Comparison of ENCODE assay signal across 16 mouse cellular contexts in the genomic region with DNA sequence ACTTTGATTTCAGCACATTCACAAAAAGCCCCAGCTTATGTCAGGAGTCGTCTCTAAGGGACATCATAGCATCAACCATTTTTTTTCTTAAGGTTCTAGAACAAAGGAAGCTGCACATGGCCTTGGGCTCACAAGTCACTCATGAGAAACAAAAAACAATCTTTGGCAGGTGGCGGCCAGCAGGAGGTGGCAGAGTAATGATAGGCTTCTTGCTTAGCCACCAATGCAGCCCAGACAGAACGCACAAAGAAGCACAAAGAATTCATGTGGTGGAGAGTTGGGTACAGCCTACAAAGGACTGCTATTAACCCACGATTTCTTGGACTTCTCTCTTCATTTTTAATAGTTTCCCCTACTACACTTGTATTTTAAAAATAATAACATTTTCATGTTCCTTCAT. TPM values are rescaled to one million over a fixed set of nuclear protein-coding genes. Genes with fewer than 3 reads are reported as not detected.
DNase-seq lines count a peak whose midpoint lies in the region; ATAC-seq and TF ChIP-seq lines count a peak whose summit lies in the region.
"Had no signal": no experiment of that assay in that cellular context is flagged by ENCODE, and none has a peak within 500 bp of the region (broad histone marks: within the 10 kb centered on the region; RNA-seq: fewer than 3 reads in every experiment).

No protein-coding gene starts in this region.

- DNase-seq in heart, adult 2 months: no peak
- no peak for DNase-seq in heart, adult 9 months (ENCODE audit: low spot score in 2 of 2)
- DNase-seq in cerebellum, adult 8-10 months: peak; percentile 27
- DNase-seq in urinary bladder, adult 2 months (ENCODE audit: low spot score): no peak
- DNase-seq in gastrocnemius, postnatal 10 days: no peak
- DNase-seq: adrenal gland, postnatal 14 days; heart, postnatal 14 days; kidney, adult 9 months; lung, adult 18-20 months; right cerebral cortex, postnatal 4 days had no signal

- no peaks in the 10 kb centered on the region for H3K9me3 ChIP-seq in neural tube, embryonic 14.5 days (ENCODE audit: control insufficient read depth, low read length)
- no peaks in the 10 kb centered on the region for H3K9me3 ChIP-seq in neural tube, embryonic 15.5 days (replicated peaks)
- H3K9me3 ChIP-seq in forebrain, embryonic 16.5 days (ENCODE audit: control insufficient read depth, low read length): no peaks in the 10 kb centered on the region
- H3K9me3 ChIP-seq: limb, embryonic 13.5 days; midbrain, embryonic 12.5 days had no signal

- 83% methylated on average over 4 of the region's 4 CpGs for WGBS in heart, adult 2 months
- 66% methylated on average over 4 of the region's 4 CpGs for WGBS in neural tube, embryonic 14.5 days
- WGBS in neural tube, embryonic 15.5 days: 65% methylated on average over 4 of the region's 4 CpGs
- WGBS in forebrain, embryonic 16.5 days: 47% methylated on average over 4 of the region's 4 CpGs

- TF ChIP-seq CTCF in heart, adult 2 months (IDR thresholded peaks at IDR 0.05): peak; percentile 36

- H3K4me1 ChIP-seq in heart, adult 2 months (ENCODE audit: control insufficient read depth, insufficient read depth, low read length): no peaks in the 10 kb centered on the region
- H3K4me1 ChIP-seq in neural tube, embryonic 14.5 days (ENCODE audit: control insufficient read depth, insufficient read depth, low read length): no peaks in the 10 kb centered on the region
- no peaks in the 10 kb centered on the region for H3K4me1 ChIP-seq in neural tube, embryonic 15.5 days
- no peaks in the 10 kb centered on the region for H3K4me1 ChIP-seq in forebrain, embryonic 16.5 days (replicated peaks; ENCODE audit: control insufficient read depth, insufficient read depth, low read length)
- H3K4me1 ChIP-seq: limb, embryonic 13.5 days had no signal

- intact Hi-C loops in heart, adult 2 months (cut with DNase I): no loop called here

- H3K79me2 ChIP-seq in heart, adult 2 months (replicated peaks; ENCODE audit: control insufficient read depth, insufficient read depth, low read length): no peaks in the 10 kb centered on the region

- no peak overlapping the region for H3K9ac ChIP-seq in heart, adult 2 months (ENCODE audit: low read depth, low read length)
- no peak overlapping the region for H3K9ac ChIP-seq in neural tube, embryonic 14.5 days (replicated peaks; ENCODE audit: low read depth, low read length)
- H3K9ac ChIP-seq in neural tube, embryonic 15.5 days (replicated peaks): no peak overlapping the region
- no peak overlapping the region for H3K9ac ChIP-seq in forebrain, embryonic 16.5 days (replicated peaks; ENCODE audit: low read depth, low read length)
- H3K9ac ChIP-seq: limb, embryonic 13.5 days; midbrain, embryonic 12.5 days had no signal

- no peak for TF ChIP-seq EP300 in heart, adult 2 months (IDR thresholded peaks at IDR 0.05; ENCODE audit: insufficient read depth, low read depth, low read length)

- ATAC-seq in neural tube, embryonic 14.5 days (ENCODE audit: low read depth): 0 out of 2 replicates have a peak, but pooled peaks have one; percentile 28
- ATAC-seq in neural tube, embryonic 15.5 days (ENCODE audit: low FRiP score): no peak
- ATAC-seq in forebrain, embryonic 16.5 days: peak; percentile 32; the same call in 1 of the 2 replicates

- H3K4me3 ChIP-seq in heart, adult 2 months: no peak overlapping the region
- no peak overlapping the region for H3K4me3 ChIP-seq in neural tube, embryonic 14.5 days (ENCODE audit: low read depth, low read length)
- H3K4me3 ChIP-seq in neural tube, embryonic 15.5 days (replicated peaks): no peak overlapping the region
- H3K4me3 ChIP-seq in forebrain, embryonic 16.5 days (replicated peaks; ENCODE audit: low read length): no peak overlapping the region
- H3K4me3 ChIP-seq: limb, embryonic 13.5 days; midbrain, embryonic 12.5 days had no signal

- no peak overlapping the region for H3K27ac ChIP-seq in heart, adult 2 months
- no peak overlapping the region for H3K27ac ChIP-seq in neural tube, embryonic 14.5 days (ENCODE audit: low read depth, low read length)
- no peak overlapping the region for H3K27ac ChIP-seq in neural tube, embryonic 15.5 days (replicated peaks)
- no peak overlapping the region for H3K27ac ChIP-seq in forebrain, embryonic 16.5 days (ENCODE audit: low read length)
- H3K27ac ChIP-seq: limb, embryonic 13.5 days; macrophage; midbrain, embryonic 12.5 days had no signal

- no peaks in the 10 kb centered on the region for H3K27me3 ChIP-seq in heart, adult 2 months (ENCODE audit: control insufficient read depth, insufficient read depth, low read length)
- H3K27me3 ChIP-seq in neural tube, embryonic 14.5 days (ENCODE audit: control insufficient read depth, insufficient read depth, low read length): no peaks in the 10 kb centered on the region
- no peaks in the 10 kb centered on the region for H3K27me3 ChIP-seq in neural tube, embryonic 15.5 days (replicated peaks)
- no peaks in the 10 kb centered on the region for H3K27me3 ChIP-seq in forebrain, embryonic 16.5 days (replicated peaks; ENCODE audit: control insufficient read depth, insufficient read depth, low read length)
- H3K27me3 ChIP-seq: limb, embryonic 13.5 days; midbrain, embryonic 12.5 days had no signal

- H3K36me3 ChIP-seq in heart, adult 2 months (ENCODE audit: control insufficient read depth, insufficient read depth, low read length): no peaks in the 10 kb centered on the region
- H3K36me3 ChIP-seq in neural tube, embryonic 14.5 days (ENCODE audit: control insufficient read depth, insufficient read depth, low read length): no peaks in the 10 kb centered on the region
- H3K36me3 ChIP-seq in neural tube, embryonic 15.5 days: 0 out of 2 replicates have a peak, but pooled peaks cover 3% of the 10 kb centered on the region
- H3K36me3 ChIP-seq in forebrain, embryonic 16.5 days (ENCODE audit: control insufficient read depth, insufficient read depth): no peaks in the 10 kb centered on the region

- TF ChIP-seq POLR2A in heart, adult 2 months (IDR thresholded peaks at IDR 0.05; ENCODE audit: insufficient read depth, low read depth, low read length): no peak

- no peak overlapping the region for H3K4me2 ChIP-seq in neural tube, embryonic 14.5 days (ENCODE audit: low read depth, low read length)
- no peak overlapping the region for H3K4me2 ChIP-seq in neural tube, embryonic 15.5 days
- no peak overlapping the region for H3K4me2 ChIP-seq in forebrain, embryonic 16.5 days (ENCODE audit: low read length)
- H3K4me2 ChIP-seq: limb, embryonic 13.5 days; midbrain, embryonic 12.5 days had no signal

RNA-seq across cellular contexts. Expression of gene Cdk5rap2, which starts 32.9 kb away (rescaled TPM):
- 1 to 10 TPM; 5.9 to 6.1 TPM for total RNA-seq in heart, adult 2 months (2021)
- polyA plus RNA-seq in heart, adult 2 months (2012; rRNA removed): 2.0 and 3.9 TPM in 2 replicates
- polyA plus RNA-seq in neural tube, embryonic 14.5 days (2014; fragmentation: Nextera tagmentation; extraction: Ambion mirVana): 10.9 and 15.6 TPM in 2 replicates
- polyA plus RNA-seq in neural tube, embryonic 15.5 days (2015; fragmentation: Nextera tagmentation; extraction: Ambion mirVana): 8.7 and 12.6 TPM in 2 replicates
- polyA plus RNA-seq in forebrain, embryonic 16.5 days (2015; fragmentation: Nextera tagmentation; extraction: Ambion mirVana): 10.9 and 12.5 TPM in 2 replicates
- 5.7 and 8.0 TPM in 2 replicates for polyA plus RNA-seq in urinary bladder, adult 2 months (2012; rRNA removed)
- total RNA-seq in gastrocnemius, postnatal 10 days (2021): 10 to 100 TPM in 1 of 2 experiments, 1 to 10 TPM in 1; 8.1 to 10.8 TPM
